Mouse (Mus musculus): Measurements from ENCODE around the gene Olfr1130. TPM values are rescaled to one million over a fixed set of nuclear protein-coding genes. Genes with fewer than 3 reads are reported as not detected.
"Not testable (repeated sequence)": the region's sequence is repeated elsewhere in the genome, so short reads cannot be mapped to it uniquely, and the experiment has no call there.

Olfr1130 gene
- polyA plus RNA-seq (2012; rRNA removed): not detected in 2 replicates

DNA sequence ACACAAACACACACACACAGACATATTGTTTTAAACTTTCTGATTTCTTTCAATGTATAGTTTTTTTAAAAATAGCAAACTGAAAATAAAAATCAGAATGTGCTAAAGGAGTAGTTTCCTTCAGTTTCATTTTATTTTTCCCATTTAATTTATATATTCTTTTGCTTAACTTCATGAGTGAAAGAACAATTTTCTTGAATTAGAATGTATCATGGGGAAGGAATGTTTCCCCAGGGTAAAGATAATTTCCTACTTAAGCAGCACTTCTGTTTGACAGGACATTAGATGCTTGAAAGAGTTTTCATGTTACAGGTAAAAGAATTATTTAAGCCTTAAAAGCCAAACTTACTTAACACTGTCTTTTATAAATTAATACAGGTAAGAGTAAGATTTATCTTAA, at the start of gene Olfr1130:
Gene Olfr1130 (plus strand): TSS at position 301 of the 400 bp plus-strand sequence.
- DNase-seq (ENCODE audit: low read depth): not testable (repeated sequence)

DNA sequence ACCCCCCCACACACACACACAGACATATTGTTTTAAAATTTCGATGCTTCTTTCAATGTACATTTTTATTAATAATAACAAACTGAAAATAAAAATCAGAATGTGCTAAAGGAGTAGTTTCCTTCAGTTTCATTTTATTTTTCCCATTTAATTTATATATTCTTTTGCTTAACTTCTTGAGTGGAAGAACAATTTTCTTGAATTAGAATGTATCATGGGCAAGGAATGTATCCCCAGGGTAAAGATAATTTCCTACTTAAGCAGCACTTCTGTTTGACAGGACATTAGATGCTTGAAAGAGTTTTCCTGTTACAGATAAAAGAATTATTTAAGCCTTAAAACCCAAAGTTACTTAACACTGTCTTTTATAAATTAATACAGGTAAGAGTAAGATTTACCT, 32.4 kb upstream of the Olfr1130 start, which contains the start of gene Olfr1129:
Gene Olfr1129 (plus strand): TSS at position 301 of the 400 bp plus-strand sequence.
- DNase-seq (ENCODE audit: low read depth): not testable (repeated sequence)

- no peak for DNase-seq (ENCODE audit: low read depth)
Observed at GRCm38 (mm10) chr2:87626804-87627203, 20.8 kb downstream of the Olfr1130 start, which contains the start of gene Olfr1131. Olfr1131 (plus strand) TSS chr2:87627104.

GRCm38 (mm10) chr2:87637435-87637834, 31.4 kb downstream of the Olfr1130 start, which contains the start of gene Olfr1132:
Olfr1132 (minus strand) TSS chr2:87637535.
- DNase-seq (ENCODE audit: low read depth): no peak

DNA sequence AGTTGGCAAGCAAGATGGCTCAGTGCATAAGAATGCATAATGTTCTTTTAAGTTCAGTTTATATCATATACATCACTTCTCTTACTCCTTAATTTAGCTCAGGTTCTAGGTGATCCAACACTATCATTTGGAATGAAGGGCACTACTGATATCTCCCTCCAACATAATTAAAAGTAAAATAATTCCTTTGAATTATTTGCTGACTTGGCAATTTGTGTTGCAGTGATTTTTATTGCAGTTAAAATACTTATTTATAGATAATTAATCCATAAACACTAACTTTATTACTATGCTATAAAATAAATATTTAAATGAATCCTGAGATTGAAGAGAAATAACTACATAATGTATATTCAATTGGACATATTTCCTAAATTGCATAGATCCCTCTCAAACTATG, 36.4 kb downstream of the Olfr1130 start:
- DNase-seq (ENCODE audit: low read depth): no peak

DNA sequence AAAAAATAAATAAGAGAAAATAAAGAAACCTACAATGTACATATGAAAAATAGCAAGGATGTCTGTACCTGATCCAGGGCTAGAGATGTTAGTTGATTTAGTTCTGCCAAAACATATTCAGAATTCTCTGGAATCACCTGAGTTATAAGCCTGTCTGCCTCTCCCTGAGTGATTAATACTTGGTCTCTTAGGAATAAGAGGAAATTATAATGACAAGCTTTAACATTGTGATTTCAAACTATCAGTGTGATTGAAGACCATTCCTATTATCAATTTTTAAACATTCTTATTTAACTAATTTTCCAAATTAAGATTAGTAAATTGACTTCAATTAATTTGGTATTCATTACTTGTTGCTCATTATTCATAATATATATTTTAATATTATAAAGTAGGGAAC, 41.3 kb downstream of the Olfr1130 start, which contains the start of gene Olfr1133:
Gene Olfr1133 (minus strand): TSS at position 101 of the 400 bp plus-strand sequence.
- no peak for DNase-seq (ENCODE audit: low read depth)

DNA sequence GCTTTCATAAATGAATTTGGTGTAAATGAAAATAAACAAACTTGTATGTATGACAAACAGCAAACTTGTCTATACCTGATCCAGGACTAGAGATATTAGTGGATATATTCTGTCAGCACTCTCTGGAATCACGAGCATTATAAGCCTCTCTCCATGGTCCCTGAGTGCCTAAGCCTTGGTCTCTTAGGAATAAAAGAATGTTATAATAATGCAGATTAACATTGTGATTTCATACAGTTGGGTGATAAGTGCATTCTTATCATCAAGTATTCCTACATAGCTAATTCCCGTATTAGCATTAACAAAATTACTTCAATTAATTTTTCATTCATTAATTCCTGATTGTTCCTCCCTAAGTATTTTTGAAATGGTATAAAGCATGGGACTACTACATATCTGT, 52.3 kb downstream of the Olfr1130 start, which contains the start of gene Olfr1134:
Gene Olfr1134 (minus strand): TSS at position 101 of the 400 bp plus-strand sequence.
- no peak for DNase-seq (ENCODE audit: low read depth)

Other genes with a start within 250 kb of the Olfr1130 start
- gene Olfr1121, start 236.3 kb upstream of the Olfr1130 start, polyA plus RNA-seq (2012; rRNA removed): not detected in 2 replicates
- gene Olfr1122, start 220.4 kb upstream of the Olfr1130 start, polyA plus RNA-seq (2012; rRNA removed): not detected in 2 replicates
- gene Olfr1123, start 189.6 kb upstream of the Olfr1130 start, polyA plus RNA-seq (2012; rRNA removed): not detected in 2 replicates
- not detected in 2 replicates for gene Olfr1124, start 175.9 kb upstream of the Olfr1130 start, polyA plus RNA-seq (2012; rRNA removed)
- not detected in 2 replicates for gene Olfr1126, start 152.2 kb upstream of the Olfr1130 start, polyA plus RNA-seq (2012; rRNA removed)
- not detected in 2 replicates for gene Pramel7, start 109.1 kb upstream of the Olfr1130 start, polyA plus RNA-seq (2012; rRNA removed)
- not detected in 2 replicates for gene Pramel6, start 99.6 kb upstream of the Olfr1130 start, polyA plus RNA-seq (2012; rRNA removed)
- gene Olfr153, start 74.4 kb upstream of the Olfr1130 start, polyA plus RNA-seq (2012; rRNA removed): not detected in 2 replicates
- gene Olfr1128, start 60.7 kb upstream of the Olfr1130 start, polyA plus RNA-seq (2012; rRNA removed): not detected in 2 replicates
- gene Olfr1129, start 32.3 kb upstream of the Olfr1130 start, polyA plus RNA-seq (2012; rRNA removed): not detected in 2 replicates
- not detected in 2 replicates for gene Olfr1131, start 20.9 kb downstream of the Olfr1130 start, polyA plus RNA-seq (2012; rRNA removed)
- gene Olfr1132, start 31.3 kb downstream of the Olfr1130 start, polyA plus RNA-seq (2012; rRNA removed): not detected in 2 replicates
- gene Olfr1133, start 41.2 kb downstream of the Olfr1130 start, polyA plus RNA-seq (2012; rRNA removed): not detected in 2 replicates
- not detected in 2 replicates for gene Olfr1134, start 52.2 kb downstream of the Olfr1130 start, polyA plus RNA-seq (2012; rRNA removed)
- not detected in 2 replicates for gene Olfr1135, start 67.5 kb downstream of the Olfr1130 start, polyA plus RNA-seq (2012; rRNA removed)
- gene Olfr1136, start 87.7 kb downstream of the Olfr1130 start, polyA plus RNA-seq (2012; rRNA removed): not detected in 2 replicates
- gene Olfr1137, start 107.0 kb downstream of the Olfr1130 start, polyA plus RNA-seq (2012; rRNA removed): not detected in 2 replicates
- gene Olfr1138, start 133.8 kb downstream of the Olfr1130 start, polyA plus RNA-seq (2012; rRNA removed): not detected in 2 replicates
- not detected in 2 replicates for gene Olfr1140, start 137.5 kb downstream of the Olfr1130 start, polyA plus RNA-seq (2012; rRNA removed)
- gene Olfr1141, start 147.8 kb downstream of the Olfr1130 start, polyA plus RNA-seq (2012; rRNA removed): not detected in 2 replicates
- not detected in 2 replicates for gene Olfr152, start 173.3 kb downstream of the Olfr1130 start, polyA plus RNA-seq (2012; rRNA removed)
- gene Olfr1143, start 194.4 kb downstream of the Olfr1130 start, polyA plus RNA-seq (2012; rRNA removed): not detected in 2 replicates
- not detected in 2 replicates for gene Olfr1145, start 203.6 kb downstream of the Olfr1130 start, polyA plus RNA-seq (2012; rRNA removed)
- gene Olfr1148, start 224.3 kb downstream of the Olfr1130 start, polyA plus RNA-seq (2012; rRNA removed): not detected in 2 replicates
- not detected in 2 replicates for gene Olfr1150-ps1, start 237.8 kb downstream of the Olfr1130 start, polyA plus RNA-seq (2012; rRNA removed)
- gene Olfr1151, start 249.7 kb downstream of the Olfr1130 start, polyA plus RNA-seq (2012; rRNA removed): not detected in 2 replicates

Data from gonadal fat pad, adult 2 months (tissue).